Mouse (Mus musculus): ENCODE data around the gene Mical1.

Gene Mical1

DNA sequence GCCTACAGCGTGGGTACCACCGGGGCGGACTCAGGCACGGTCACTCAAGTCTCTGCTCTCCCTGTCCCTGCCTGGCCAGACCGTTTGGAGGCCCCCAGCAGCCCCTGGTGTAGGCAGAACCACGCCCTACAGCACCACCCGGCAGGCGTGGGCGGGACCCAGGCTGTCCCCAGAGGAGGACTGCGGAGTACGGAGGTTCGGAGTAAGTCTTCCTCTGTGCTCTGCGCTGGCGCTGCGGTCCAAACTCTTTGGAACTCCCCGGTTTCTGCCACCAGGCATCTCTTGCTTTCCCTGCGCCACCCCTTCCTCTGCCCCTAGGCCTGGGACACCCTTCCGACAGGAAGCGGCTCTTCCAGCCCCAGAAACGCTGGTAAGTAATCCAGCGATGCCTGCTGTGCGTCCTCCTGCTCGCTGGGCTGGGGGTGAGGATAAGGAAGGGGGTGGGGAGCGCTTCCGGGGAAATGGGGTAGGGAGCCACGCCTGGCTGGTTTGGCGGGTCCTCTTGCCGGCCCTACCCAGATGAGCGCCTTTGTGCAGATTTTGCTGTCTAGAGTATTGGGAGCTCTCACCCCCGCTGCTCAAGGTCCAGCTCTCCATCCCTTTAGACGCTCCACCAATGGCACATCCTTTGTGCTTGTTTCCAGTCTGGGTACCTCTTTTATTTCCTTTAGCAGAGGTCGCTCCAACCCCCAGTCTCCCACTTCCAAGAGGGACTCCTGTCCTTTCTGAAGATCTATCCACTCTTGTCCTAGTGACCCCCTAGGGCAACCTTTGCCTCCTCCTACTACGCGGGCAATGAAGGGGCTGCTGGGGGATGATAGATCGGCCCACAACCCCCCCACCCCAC is at the start of gene Mical1:
Gene Mical1 (plus strand): TSS at position 144 of the 847 bp plus-strand sequence.
- no peak for DNase-seq (ENCODE audit: low spot score)

DNA sequence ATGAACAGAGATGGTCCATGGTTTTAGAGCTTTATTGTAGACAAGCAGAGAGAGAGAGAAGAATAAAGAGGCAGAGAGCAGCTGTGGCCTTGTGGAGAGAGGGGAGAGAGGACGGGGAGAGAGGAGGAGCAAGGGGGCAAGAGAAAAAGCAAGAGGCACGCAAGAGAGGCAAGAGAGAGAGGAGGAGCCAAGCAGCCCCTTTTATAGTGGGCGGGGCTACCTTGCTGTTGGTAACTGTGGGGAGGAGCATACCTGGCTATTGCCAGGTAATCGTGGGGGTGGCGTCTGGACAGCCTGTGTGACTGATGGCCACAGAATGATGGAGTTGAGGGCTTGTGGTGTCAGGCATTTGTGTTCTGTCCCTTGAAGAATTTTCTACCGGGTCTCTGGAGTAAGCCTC is 49.7 kb upstream of the Mical1 start:
- no peak for DNase-seq (ENCODE audit: low spot score)

DNA sequence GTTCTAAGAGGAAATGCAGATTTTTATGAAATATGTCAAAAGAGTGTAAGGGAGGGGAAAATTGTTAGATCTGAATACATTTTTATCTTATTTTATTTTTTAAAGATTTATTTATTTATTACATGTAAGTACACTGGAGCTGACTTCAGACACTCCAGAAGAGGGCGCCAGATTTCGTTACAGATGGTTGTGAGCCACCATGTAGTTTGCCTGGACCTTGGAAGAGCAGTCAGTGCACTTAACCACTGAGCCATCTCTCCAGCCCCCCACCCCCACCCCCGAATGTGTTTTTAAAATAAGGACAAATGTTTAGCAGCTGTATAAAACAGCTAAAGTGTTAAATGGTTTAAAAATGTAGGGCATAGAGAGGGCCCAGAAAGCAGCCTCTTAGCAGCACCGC is 41.5 kb upstream of the Mical1 start:
- no peak for DNase-seq (ENCODE audit: low spot score)

DNA sequence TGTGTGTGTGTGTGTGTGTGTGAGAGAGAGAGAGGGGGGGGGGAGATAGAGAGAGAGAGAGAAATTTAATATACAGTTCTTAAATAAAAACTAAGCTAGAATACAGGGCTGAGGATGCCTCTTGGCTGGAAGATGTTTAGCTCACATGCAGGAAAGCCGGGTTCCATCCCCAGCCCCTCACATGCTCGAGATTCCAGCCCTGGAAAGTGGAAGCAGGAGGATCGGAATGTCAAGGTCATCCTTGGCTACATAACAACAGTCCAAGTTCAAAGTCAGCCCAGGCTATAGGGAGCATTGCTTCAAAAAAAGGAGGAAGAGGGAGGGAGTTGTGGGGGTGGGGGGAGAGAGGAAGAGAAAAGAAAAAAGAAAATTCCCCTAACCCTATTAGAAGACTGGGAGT is 41.0 kb upstream of the Mical1 start:
- no peak for DNase-seq (ENCODE audit: low spot score)

DNA sequence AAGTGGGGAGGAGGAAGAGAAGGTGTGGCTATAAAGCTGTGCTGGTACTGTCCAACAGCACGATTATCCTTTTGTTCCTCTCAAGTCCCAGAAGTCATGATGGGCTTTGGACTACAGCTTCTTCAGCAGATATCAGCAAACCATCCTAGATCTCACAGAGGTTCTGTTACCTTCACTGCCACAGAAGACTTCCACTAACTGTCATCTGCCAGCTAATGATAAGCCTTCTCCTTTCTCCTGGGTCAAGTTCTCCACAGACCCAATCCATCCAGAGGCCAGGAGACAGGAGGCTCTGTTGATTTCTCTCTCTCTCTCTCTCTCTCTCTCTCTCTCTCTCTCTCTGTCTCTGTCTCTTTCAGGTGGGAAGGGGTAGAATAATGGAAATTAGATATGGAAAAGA is 27.9 kb upstream of the Mical1 start:
- no peak for DNase-seq (ENCODE audit: low spot score)

DNA sequence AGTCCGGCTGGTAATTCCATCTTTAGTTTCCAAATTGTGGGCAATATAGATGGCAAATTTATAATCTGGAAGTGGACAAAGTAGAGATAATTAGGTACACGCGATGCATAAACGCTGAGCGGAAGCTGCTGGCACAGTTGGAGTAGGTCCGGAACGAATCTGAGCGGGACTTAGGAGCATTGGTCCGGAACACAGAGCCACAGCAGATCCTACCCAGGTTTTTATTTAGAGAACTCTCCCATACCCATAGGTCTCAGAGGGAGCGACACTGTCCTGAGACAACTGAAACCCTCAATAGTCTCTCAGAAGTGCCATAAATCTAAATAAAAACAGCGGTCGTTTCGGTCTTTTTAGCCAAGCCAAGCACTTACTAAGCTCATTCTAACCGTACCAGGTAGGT is 26.4 kb upstream of the Mical1 start:
- no peak for DNase-seq (ENCODE audit: low spot score)

DNA sequence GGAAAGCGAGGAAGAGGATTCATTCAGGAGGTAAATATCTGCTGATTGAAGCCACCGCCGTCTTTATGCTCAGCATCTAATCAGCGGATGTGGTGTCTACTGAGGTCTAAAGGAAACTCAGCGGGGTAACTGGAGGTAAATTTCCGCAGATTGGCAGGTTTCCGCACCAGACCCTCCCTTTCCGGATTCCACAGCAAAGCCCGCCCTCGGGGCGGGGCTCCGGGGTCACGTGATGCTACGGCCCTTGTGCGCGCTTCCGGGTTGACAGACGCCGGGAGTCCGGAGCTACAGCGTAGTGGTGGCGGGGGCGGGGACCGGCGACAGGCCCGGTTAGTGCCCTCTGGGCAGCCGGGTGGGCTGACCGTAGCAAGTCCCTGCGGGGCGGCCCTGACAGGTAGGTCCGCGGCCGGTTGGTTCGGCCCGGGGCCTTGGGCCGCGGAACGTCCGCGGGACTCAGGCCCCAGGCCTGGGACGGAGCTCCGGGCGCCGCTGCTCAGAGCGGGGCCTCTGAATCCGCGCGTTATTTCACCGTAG is 25.9 kb upstream of the Mical1 start, which contains the start of gene Zbtb24:
Gene Zbtb24 (plus strand): TSS at position 247 of the 534 bp plus-strand sequence.
- DNase-seq (ENCODE audit: low spot score): peak; percentile 71

DNA sequence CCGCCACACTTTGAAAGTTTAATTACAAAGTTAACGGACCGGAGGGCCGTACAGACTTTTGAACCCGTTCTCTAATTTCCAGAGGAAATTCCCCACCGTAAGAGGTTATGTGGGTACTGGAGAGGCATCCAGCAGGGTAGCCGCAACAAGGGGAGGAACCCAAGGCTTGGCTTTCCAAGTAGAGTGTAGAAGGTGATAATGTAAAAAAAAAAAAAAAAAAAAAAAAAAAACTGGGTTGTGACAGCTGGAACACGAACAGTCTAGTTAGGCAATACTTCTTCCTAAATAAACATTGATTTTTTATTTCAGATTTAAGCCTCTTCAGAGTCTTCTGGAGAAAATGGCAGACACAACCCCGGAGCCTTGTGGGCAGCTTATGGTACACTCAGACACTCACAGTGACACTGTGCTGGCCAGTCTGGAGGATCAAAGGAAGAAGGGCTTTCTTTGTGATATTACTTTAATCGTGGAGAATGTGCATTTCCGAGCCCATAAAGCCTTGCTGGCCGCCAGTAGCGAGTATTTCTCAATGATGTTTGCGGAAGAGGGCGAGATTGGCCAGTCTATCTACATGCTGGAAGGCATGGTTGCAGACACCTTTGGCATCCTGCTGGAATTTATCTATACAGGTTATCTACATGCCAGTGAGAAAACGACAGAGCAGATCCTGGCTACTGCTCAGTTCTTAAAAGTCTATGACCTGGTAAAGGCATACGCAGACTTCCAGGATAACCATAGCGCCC is 25.2 kb upstream of the Mical1 start:
- DNase-seq (ENCODE audit: low spot score): no peak

DNA sequence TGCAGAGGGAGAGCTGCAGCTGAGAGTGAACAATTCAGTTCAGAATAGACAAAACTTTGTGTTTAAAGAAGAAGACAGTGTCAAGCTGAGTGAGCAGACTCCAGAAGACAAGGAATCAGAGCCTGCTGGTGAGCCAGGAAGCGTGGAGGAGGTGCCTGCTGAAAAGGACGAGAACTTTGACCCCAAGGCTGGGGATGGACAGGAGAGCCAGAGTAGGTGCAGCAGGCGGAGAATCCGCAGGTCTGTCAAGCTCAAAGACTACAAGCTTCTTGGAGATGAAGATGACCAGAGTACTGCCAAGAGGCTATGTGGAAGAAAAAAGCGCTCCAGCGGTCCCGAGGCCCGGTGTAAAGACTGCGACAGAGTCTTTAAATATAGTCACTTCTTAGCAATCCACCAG is 24.5 kb upstream of the Mical1 start:
- no peak for DNase-seq (ENCODE audit: low spot score)

DNA sequence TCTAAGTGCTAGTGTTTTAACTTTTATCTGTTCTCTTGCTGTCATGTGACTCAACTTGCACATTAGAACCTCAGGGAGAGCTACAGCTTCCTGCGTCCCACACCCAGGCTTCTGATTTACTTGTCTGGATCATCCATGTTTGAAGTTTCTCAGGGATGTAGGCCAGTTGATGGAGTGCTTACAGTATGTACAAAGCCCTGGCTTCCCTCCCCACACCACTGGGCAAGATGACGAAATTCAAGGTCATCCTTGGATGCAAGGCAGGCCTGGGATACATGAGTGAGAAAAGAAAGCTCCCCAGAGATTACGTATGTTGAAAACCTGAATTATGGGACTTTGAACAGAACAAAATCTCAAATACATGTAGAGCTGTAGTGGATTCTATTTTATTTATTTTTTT is 23.3 kb upstream of the Mical1 start:
- DNase-seq (ENCODE audit: low spot score): no peak

DNA sequence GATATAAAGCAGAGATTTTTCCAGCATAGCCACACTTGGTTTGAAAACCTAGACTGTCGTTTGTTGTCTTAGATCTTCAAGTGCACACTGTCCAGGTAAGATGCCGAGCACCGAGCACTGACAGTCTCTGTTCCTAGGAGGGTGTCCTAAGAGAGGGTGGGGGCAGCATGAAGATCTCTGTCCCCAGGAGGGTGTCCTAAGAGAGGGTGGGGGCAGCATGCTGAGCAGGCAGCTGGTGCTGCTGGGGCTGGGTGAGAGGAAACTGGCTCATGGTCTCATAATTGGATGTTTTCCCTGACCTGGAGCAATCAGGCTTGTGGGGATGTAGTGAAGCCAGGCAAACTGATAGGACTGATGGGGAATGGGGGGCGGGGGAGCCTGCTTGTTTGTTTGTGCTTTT is 16.1 kb upstream of the Mical1 start:
- DNase-seq (ENCODE audit: low spot score): no peak

DNA sequence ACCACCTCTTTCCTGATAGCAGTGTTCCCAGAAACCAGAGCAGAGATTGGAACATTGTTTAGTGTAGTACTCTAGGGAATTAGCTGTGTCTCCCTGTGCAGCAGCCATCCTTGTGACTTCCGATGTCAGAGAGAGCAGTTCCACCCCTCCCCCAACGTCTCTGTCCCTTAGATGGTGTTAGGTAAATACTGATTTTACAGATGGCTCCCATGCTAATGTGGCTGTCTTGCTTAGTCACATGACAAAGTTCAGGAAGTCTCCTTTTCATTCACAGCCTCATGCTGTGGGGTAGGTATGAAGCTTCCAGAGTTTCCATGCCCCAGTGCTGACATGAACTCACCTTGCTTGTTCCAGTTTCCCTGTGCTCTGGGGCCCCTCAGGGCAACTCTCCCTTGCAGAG is 15.6 kb upstream of the Mical1 start:
- no peak for DNase-seq (ENCODE audit: low spot score)

DNA sequence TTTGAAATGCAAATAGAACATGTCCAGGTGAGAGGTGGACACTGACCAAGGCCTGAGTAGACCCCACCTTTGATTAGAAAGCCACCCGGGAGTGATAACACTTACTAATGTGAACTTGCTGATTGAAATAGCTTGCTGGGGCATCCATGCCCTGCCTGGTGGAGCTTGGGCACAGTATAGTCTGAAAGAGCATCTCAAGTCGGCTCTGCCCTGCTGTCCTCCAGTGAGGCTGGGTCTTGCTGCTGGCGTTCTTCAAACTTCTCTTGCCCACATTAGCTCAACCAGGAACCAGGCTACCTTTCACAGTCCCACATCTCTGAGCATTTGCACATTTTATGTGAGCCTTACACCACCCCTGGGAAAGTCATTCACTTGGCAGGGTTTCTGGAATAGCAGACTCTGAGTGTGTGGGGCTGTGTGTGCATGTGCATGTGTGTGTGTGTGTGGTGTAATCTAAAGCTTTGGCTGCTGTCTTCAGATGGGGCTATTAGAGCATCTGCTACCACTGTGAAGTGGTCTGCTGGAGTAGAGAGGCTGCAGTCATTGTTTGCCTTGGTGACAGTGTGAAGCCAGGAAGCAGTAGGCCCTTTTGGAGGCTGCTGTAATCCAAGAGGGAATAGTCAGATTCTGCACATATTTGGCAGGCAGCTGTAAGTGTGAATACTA is 14.9 kb upstream of the Mical1 start:
- DNase-seq (ENCODE audit: low spot score): no peak

DNA sequence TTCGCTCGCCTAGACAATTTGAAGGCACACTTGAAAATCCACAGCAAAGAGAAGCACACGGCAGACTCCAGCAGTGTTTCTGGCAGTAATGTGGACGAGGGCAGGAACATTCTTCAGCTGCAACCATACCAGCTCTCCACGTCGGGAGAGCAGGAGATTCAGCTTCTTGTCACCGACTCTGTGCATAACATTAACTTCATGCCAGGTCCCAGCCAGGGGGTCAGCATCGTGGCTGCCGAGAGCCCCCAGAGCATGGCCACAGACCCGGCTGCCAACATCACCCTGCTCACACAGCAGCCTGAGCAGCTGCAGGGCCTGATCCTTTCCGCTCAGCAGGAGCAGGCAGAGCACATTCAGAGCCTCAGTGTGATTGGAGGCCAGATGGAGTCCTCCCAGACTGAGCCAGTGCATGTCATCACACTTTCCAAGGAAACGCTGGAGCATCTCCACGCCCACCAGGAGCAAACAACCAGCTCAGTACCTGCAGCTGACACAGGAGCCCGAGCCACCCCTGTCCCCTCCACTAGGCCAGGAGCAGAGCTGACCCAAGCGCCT is 11.6 kb upstream of the Mical1 start:
- no peak for DNase-seq (ENCODE audit: low spot score)

DNA sequence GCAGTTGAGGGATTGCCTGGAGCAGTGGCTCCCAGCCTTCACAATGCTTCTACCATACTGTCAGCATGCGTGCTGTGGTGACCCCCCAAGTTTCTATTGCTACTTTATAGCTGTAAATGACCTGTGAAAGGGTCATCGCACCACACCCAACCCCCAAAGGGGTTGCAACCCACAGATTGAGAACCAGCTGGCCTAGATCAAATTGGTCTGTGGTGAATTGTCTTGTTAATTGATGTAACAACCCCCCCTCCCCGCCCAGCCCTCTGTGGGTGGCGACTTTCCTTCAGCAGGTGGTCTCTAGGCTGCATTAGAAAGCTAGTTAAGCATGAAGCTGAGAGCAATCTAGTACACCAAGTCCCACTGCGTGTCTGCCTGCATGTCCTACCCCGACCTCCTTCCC is 8.8 kb upstream of the Mical1 start:
- no peak for DNase-seq (ENCODE audit: low spot score)

DNA sequence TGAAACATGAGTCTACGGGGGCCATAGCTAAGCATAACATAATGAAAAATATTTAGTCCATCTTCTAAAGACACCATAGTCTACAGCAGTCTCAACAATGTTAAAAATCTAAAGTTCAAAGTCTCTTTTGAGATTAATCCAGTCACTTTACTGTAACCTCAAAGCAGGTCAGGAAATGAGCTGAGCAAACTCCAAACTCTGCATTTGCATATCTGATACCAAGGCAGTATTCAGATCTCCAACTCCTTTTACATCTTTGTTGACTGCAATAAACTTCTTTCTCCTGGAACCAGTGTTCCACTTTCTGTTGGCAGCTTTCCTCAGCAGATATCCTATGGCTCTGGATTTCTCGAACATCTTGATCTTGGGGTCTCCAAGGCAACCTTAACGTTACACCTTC is 5.4 kb upstream of the Mical1 start:
- no peak for DNase-seq (ENCODE audit: low spot score)

DNA sequence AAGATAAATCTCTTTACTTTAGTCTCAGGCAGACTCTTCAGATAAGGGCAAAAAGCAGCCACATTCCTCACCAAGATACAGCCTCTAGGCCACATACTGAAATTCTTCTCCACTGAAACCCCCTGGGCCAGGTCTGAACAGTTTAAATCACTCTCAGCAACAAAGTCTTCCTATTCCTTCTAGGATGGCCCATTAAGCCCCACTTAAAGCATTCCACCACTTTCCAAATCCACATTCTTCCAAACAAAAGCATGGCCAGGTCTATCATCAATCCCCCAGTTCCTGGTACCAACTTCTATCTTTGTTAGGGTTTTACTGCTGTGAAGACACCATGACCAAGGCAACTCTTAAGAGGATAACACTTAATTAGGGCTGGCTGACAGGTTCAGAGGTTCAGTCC is 3.6 kb upstream of the Mical1 start:
- DNase-seq (ENCODE audit: low spot score): no peak

DNA sequence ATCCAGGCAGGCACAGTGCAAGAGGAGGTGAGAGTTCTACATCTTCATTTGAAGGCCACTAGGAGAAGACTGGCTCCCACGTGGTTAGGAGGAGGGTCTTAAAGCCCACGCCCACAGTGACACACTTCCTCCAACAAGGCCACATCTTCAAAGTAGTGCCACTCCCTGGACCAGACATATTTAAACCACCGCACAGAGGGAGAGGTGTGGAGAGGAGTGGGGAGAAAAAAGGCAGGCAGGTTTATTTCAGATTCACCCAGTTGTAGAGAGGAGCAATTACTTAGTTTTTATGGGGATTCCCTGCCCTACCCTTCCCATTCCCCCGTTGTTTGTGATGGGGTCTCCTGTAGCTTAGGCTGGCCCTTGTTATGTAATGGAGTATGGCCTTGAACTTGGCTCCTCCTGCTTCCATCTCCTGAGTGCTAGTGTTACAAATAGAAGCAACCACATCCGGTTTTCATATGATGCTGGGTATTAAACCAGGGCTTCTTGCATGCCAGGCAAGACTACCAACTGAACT is 3.1 kb upstream of the Mical1 start:
- no peak for DNase-seq (ENCODE audit: low spot score)

DNA sequence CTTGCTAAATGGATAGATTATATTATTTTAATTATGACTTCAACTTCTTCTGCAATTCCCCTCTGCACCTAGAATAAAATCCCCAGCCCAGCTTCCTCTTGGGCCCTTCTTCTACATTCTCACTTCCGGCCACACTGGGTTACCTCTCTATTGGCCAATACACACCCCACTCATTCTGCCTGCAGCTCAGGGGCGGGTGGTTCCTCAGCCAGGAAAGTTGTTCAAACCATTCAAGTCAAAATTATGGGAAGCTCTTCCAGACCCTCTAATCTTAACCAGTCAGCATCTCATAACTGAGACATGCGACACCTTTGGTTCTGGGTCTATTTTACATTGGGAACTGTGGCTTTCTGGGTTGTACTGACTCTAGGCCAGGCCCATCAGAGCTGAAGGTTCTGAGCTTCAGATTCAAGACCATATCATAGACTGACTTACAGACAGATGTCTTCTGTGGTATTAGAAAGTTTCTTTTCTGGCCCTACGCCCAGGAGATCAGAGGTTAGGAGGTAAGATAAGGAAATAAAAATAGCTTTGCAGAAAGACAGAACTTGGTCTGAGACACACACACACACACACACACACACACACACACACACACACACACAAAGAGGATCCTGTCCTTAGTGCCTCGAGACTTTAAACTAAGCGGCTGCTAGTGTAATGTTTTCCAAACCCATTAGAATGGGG is 2.2 kb upstream of the Mical1 start:
- DNase-seq (ENCODE audit: low spot score): no peak

DNA sequence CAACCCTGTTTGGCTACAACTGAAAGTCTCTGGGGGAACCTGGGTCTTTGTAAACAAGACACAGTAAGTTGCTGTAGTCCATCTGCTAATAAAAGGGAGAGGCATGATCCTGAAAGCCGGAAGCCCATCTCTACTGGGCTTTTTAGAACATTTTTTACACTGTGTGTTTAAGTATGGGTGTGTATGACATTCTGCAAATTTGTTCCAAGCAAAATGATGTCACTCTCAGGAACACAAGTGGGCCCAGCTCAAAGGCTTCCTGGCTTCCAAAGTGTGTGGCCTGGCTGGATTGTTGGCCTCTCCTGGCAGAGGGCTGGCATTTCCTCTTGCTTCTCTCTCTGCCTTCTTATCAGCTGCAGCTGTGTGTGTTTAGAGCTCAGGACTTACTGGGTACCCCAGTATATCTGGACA is 1.1 kb upstream of the Mical1 start:
- no peak for DNase-seq (ENCODE audit: low spot score)

DNA sequence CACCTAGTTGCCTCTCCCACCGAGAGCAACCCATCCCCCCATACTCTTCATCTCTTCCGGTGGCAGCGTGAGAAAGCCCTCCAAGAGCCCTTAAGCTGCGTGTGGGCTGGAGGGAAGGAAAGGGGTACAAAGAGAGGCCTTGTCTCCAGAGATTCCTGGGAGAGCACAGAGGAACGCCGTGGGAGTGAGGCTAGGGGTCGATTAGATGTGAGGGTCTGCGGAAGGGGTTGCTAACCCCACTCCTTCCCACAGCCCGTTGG is 834 bp downstream of the Mical1 start:
- no peak for DNase-seq (ENCODE audit: low spot score)

All from urinary bladder, postnatal 10 days (tissue).